In genomic region chr6:108466061-108466531, GRCm38 (mm10) we compare ENCODE assay signal across 13 mouse cellular contexts.
A peak's percentile ranks its signal among the peaks of the same experiment; 100 is the strongest.
DNase-seq lines count a peak whose midpoint lies in the region; ATAC-seq and TF ChIP-seq lines count a peak whose summit lies in the region.
"Had no signal": no experiment of that assay in that cellular context is flagged by ENCODE, and none has a peak within 500 bp of the region (broad histone marks: within the 10 kb centered on the region; RNA-seq: fewer than 3 reads in every experiment).

No protein-coding gene starts in this region.

- H3K36me3 ChIP-seq in lung, embryonic 16.5 days (ENCODE audit: control insufficient read depth, insufficient read depth, low read length), result no peaks in the 10 kb centered on the region
- H3K36me3 ChIP-seq in splenic B cell, adult 2 months (ENCODE audit: control insufficient read depth, insufficient read depth, low read length, poor library complexity, severe bottlenecking), result no peaks in the 10 kb centered on the region; the same call in 1 of the 2 replicates
- H3K36me3 ChIP-seq: heart, embryonic 15.5 days; stomach, embryonic 15.5 days had no signal

- DNase-seq in heart, adult 11 months, result peak; percentile 92
- no peak for DNase-seq in heart, postnatal 4 days
- peak; percentile 28 for DNase-seq in splenic B cell, adult 2 months (ENCODE audit: low read depth, low spot score)
- DNase-seq in layer of hippocampus, adult 2 months (ENCODE audit: low spot score in 2 of 2), result no peak
- DNase-seq in ovary, postnatal 14 days (ENCODE audit: low spot score), result no peak
- DNase-seq in layer of hippocampus, postnatal 14 days (ENCODE audit: low spot score in 2 of 2), result no peak
- DNase-seq: cerebellum, adult 9-11 months; layer of hippocampus, postnatal 36 days had no signal

- no peak for TF ChIP-seq POLR2A in bone marrow, adult 2 months (IDR thresholded peaks at IDR 0.05; ENCODE audit: borderline replicate concordance, control insufficient read depth, low read depth, low read length)

- ATAC-seq in lung, embryonic 16.5 days (ENCODE audit: low read depth), result 0 out of 2 replicates have a peak, but pooled peaks have one; percentile 15
- ATAC-seq: intestine, embryonic 16.5 days had no signal

- no peaks in the 10 kb centered on the region for H3K27me3 ChIP-seq in lung, embryonic 16.5 days (ENCODE audit: control insufficient read depth, insufficient read depth, low read depth, low read length)
- H3K27me3 ChIP-seq in splenic B cell, adult 2 months (ENCODE audit: control insufficient read depth, insufficient read depth, low read length, poor library complexity, severe bottlenecking), result no peaks in the 10 kb centered on the region
- H3K27me3 ChIP-seq: heart, embryonic 15.5 days; stomach, embryonic 15.5 days had no signal

- H3K4me2 ChIP-seq in lung, embryonic 16.5 days (ENCODE audit: low read depth, low read length), result no peak overlapping the region
- H3K4me2 ChIP-seq: heart, embryonic 15.5 days; stomach, embryonic 15.5 days had no signal

- WGBS in bone marrow, adult 2 months, result 21% methylated on average over 8 of the region's 8 CpGs
- 56% methylated on average over 8 of the region's 8 CpGs for WGBS in lung, embryonic 16.5 days

- no peaks in the 10 kb centered on the region for H3K9me3 ChIP-seq in lung, embryonic 16.5 days (ENCODE audit: control insufficient read depth, low read length)
- H3K9me3 ChIP-seq: heart, embryonic 15.5 days; stomach, embryonic 15.5 days had no signal

- H3K27ac ChIP-seq in bone marrow, adult 2 months (ENCODE audit: control insufficient read depth, insufficient read depth, low read depth, low read length, poor library complexity), result peak overlapping the region; percentile 9; the same call in 1 of the 2 replicates
- no peak overlapping the region for H3K27ac ChIP-seq in lung, embryonic 16.5 days (ENCODE audit: low read length)
- H3K27ac ChIP-seq in layer of hippocampus, adult 2 months, result no peak overlapping the region
- H3K27ac ChIP-seq: heart, embryonic 15.5 days; stomach, embryonic 15.5 days had no signal

- H3K4me1 ChIP-seq in bone marrow, adult 2 months (ENCODE audit: control insufficient read depth, insufficient read depth, low read length), result peaks cover 8% of the 10 kb centered on the region
- no peaks in the 10 kb centered on the region for H3K4me1 ChIP-seq in lung, embryonic 16.5 days (replicated peaks; ENCODE audit: control insufficient read depth, insufficient read depth, low read length)
- H3K4me1 ChIP-seq: stomach, embryonic 15.5 days had no signal

- no peak for TF ChIP-seq CTCF in bone marrow, adult 2 months (IDR thresholded peaks at IDR 0.05; ENCODE audit: control insufficient read depth, insufficient read depth, low read length)
- no peak for TF ChIP-seq CTCF in layer of hippocampus, adult 2 months (conservative IDR thresholded peaks at IDR 0.05)

- H3K4me3 ChIP-seq in bone marrow, adult 2 months (replicated peaks; ENCODE audit: control insufficient read depth, low read depth, low read length), result no peak overlapping the region
- no peak overlapping the region for H3K4me3 ChIP-seq in lung, embryonic 16.5 days (ENCODE audit: low read length)
- H3K4me3 ChIP-seq in layer of hippocampus, adult 2 months, result no peak overlapping the region
- H3K4me3 ChIP-seq: heart, embryonic 15.5 days; stomach, embryonic 15.5 days had no signal

- H3K9ac ChIP-seq in lung, embryonic 16.5 days (ENCODE audit: low read length), result no peak overlapping the region
- H3K9ac ChIP-seq: heart, embryonic 15.5 days; stomach, embryonic 15.5 days had no signal

Comparison
In these comparisons a context has a peak if more than half of its experiments do, and no peak if none do; other contexts are left out.
1. DNase-seq: peak in heart, adult 11 months (single experiment) and splenic B cell, adult 2 months (single experiment); none in heart, postnatal 4 days (single experiment), layer of hippocampus, adult 2 months (0 of 2), ovary, postnatal 14 days (single experiment) and layer of hippocampus, postnatal 14 days (0 of 2).